Mouse (Mus musculus): ENCODE results near the gene Abcb8.
"Not testable (repeated sequence)": the region's sequence is repeated elsewhere in the genome, so short reads cannot be mapped to it uniquely, and the experiment has no call there.

The Abcb8 gene

DNA sequence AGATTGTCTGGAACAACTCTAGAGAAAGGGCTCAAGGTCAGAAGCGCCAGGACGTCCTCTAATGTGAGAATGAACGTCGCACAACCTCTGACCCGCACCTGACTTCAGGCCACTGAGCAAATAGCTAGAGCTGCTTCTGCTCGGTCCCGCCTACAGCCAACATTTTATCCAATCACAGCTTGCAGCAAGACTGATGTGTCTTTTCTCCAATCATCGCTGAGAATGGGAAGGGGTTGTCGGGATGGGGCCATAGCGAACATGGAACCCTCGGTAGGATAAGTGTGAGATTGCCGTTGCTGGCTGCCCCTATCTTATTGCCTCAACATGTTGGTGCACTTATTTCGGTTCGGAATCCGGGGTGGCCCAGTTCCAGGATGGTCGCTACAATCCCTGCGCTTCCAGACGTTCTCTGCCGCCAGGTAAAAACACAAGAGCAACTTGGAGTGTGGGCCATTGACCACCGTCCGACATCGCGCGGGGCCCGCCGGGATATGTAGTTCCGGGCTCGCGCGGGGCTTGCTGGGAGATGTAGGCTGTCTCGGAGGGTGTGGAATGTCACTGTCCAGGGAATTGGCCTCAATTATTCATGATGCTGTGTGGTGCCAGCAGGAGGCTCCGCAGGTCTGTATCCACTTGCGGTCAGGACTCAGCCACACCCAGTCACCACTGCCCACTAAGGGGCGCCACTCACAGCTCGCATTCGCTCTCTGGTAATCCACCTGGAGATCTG, 867 bp downstream of the Abcb8 start:
- in situ Hi-C loops (cut with MseI, MboI), result no loop called here

DNA sequence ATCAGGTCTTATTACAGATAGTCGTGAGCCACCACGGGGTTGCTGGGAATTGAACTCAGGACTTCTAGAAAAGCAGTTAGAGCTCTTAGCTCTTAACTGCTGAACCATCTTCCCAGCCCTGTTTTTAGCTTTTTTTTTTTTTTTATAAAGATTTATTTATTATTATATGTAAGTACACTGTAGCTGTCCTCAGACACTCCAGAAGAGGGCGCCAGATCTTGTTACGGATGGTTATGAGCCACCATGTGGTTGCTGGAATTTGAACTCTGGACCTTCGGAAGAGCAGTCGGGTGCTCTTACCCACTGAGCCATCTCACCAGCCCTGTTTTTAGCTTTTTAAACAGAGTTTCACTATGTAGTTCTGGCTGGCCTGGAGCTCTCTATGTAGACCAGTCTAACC, 2.8 kb downstream of the Abcb8 start:
- in situ Hi-C loops (cut with MseI, MboI), result not testable (repeated sequence)

DNA sequence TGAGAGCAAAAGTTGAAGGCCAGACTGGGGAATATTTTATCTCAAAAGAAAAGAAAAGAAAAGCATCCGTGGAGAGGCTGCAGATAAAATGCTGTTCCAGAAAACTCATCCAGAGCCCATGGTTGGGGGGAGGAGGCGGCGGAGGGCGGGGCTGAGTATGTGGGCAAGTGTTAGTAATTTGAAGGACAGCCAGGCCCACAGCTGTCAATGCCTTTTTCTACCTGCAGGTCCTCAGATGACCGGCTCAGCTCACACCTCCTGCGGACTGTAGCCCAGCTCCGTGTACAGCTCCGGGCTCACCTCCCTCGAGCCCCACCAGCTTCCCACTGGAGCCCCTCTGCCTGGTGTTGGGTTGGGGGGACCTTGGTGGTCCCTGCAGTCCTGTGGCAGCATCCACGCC, 6.2 kb downstream of the Abcb8 start:
- in situ Hi-C loops (cut with MseI, MboI), result no loop called here

DNA sequence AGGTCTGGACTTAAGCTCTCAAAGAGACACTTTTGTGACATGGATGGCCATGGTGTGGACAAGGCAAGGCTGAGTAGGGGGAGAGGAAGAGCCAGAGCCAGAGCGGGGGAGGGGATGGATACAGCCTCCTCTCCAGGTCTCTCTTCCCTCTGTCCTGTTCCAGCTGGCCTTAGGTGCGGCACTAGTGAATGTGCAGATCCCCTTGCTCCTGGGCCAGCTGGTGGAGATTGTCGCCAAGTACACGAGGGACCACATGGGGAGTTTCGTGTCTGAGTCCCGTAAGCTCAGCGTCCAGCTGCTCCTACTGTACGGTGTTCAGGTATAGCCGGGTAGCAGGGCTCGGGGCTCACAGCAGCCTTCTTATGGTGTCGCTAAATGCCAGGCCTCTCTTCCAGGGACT, 6.9 kb downstream of the Abcb8 start:
- in situ Hi-C loops (cut with MseI, MboI), result no loop called here

DNA sequence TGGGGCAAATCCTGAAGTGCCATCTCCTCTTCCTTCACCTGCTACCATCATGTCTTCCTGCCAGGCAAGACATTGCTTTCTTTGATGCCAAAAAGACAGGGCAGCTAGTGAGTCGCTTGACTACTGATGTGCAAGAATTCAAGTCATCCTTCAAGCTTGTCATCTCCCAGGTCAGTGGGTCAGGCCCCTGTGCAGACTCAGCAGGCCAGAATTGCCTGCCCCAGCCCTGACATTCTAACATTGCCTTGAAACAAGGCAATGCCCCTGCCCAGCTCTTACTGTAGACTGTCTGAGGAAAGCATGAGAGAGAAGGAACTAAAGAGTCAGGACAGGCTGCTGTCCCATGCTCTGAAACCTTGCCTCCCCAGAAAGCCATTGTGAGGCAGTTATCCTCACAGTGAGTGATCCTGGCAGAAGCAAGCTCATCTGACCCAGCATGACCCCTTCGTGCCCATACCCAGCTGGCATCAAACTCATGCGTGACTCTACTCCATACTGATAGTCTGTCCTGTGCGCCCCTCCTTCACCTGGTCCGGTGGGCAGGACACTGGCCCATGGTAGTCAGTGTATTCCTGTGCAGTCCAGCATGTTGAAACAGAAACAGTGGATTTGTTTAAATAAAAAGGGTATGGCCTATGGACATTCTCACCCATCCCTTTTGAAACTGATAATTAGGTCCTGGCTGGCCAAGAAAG, 7.6 kb downstream of the Abcb8 start:
- in situ Hi-C loops (cut with MseI, MboI), result no loop called here

DNA sequence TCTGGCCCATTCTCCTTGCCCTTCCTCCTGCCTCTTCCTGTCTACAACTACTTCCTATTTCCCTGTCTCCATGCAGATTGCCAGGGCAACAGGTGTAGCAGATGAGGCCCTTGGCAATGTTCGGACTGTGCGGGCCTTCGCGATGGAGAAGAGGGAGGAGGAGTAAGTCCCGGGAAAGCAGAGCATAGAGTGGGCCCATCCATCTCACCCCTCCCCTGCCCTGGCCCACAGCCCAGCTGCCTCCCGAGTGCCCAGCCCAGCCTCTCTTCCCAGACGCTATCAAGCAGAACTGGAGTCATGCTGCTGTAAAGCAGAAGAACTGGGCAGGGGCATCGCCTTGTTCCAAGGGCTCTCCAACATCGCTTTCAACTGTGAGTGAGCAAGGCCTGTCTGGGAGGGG, 8.5 kb downstream of the Abcb8 start:
- in situ Hi-C loops (cut with MseI, MboI), result no loop called here

DNA sequence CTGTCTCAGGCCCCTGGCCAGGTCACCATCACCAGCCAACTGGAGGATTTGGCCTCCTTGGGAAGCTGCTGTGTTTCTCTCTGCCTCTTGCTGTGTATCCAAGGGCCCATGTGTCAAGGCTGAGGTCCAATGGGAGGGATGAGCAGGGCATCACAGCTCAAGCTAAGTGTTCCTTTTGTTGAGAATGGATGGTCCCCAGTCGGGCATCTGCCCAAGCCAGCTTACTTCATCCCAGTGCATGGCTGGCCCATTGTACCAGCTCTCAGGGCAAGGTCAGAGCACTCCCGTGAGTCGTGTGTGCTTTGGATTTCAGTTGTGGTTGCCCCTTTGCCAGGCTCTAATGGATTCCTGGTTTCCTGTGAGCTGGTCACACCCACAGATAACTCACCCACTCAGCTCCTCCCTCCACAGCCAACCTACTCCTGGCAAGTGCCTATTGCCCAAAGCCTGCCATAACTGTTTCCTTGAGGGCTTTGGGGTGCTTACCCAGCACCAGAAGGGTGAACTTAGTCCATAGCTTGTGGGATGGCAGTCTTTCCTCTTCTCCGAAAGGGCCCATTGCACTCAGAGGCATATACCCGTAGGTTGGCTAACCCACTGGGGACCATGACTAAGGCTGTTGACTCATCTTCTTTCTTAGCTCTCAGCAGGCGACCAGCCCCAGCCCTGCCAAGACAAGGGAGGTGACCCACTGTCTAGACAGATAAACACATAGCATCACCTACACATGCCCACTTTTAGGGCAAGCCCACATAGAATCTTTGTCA, 11.3 kb downstream of the Abcb8 start:
- in situ Hi-C loops (cut with MseI, MboI), result no loop called here

DNA sequence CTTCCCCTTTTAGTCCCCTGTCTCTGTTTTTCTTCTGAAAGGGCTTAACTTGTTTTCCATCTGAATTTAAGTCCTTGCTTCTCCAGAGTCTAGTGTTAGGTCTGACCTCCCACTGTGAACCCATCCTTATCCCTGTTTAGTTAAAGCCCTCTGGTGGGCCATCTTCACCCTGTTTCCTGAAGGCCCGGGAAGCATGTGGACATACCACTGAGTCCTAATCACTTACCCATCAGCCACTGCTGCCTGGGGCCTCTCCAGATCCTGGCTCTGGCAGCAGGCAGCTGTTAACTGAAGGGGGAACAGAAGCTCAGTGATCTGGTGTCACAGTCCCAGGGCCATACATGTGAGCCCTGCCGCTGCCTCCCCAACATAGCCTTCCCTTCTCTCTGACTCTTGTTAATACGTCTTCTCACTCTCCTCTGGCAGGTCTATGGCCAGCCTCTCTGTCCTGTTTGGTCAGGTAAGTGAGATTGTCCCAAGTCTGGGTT, 12.0 kb downstream of the Abcb8 start:
- in situ Hi-C loops (cut with MseI, MboI), result no loop called here

DNA sequence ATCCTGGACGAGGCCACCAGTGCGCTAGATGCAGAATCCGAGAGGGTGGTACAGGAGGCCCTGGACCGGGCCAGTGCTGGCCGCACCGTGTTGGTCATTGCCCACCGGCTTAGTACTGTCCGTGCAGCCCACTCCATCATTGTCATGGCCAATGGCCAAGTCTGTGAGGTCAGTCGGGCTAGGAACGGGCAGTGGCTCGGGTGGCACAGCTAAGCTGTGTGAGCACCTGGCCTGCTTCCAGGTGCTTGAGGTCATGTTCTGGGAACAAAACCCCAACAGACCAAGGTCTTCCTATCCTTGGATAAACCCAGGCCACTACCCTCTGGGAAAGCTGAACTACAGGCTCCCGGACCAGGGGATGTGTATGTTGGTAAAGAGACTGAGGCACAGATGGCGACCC, 15.2 kb downstream of the Abcb8 start:
- in situ Hi-C loops (cut with MseI, MboI), result no loop called here

DNA sequence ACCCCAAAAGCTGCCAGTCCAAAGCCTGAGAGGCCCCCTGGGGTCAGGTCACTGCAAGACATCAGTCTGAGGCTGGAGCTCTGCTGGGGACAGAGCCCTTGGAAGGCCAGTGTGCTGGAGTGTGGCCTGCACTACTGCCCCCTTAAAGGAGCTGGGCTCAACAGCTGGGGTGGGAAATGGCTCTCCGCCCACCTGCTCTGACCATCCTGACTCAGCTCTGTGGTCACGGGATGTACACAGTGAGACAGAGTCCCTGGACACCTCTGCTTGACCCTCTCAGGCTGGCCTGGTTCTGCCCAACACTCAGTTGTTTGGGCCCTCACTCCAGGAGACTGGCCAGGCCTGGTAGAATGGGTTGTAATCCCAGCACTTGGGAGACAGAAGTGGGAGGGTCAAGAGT, 16.0 kb downstream of the Abcb8 start:
- in situ Hi-C loops (cut with MseI, MboI), result no loop called here

DNA sequence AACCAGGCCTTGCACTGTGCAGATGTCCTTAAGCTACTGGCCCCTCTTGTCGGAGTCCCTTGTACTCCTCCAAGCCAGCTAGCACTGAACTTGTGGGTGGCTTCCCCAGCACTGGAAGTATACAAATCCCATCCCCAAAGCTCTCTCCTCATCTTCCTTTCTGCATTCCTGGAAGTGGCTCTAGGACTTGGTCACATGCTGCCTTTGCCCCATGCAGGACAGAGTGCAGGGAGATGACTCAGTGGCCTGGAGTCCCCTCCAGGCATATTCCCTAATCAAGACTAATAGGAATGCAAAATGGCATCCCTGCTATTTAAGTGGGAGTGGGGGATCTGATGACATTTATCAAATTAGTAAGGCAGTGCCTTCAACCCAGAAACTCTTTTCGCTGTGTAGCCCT, 18.6 kb downstream of the Abcb8 start:
- in situ Hi-C loops (cut with MseI, MboI), result no loop called here

DNA sequence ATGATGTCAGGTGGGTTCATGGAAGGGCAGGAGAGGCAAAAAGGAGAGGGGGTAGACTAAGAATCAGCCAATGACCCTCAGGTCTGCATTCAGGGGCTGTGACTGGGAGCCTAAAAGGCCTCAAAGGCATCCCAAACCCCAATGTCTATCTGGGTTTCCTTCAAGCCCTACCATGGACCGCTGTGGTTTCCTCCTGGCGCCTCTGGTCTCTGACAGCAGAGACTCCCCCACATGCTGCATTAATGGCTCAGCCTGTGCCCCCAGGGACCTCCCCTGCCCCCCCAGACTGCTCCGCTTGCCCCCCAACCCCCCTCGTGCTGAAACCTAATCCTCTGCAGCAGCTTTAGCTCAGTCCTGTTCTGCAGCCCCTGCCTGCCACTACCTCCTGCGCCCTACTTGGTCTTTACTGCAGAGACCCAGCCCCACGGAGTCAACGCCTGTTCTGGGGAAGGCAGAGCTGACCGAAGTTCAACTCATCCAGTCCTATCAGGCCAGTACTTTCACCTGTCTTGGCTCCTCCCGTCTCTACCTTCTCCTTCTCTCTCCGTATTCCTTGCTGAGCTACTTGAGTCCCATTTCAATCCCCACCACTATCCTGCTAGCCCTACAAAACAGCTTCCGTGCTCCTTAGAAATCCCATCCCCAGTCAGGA, 19.7 kb downstream of the Abcb8 start, which contains the start of gene Asic3:
TSS of gene Asic3 (plus strand) at position 351 of the 652 bp plus-strand sequence.
- in situ Hi-C loops (cut with MseI, MboI), result no loop called here

DNA sequence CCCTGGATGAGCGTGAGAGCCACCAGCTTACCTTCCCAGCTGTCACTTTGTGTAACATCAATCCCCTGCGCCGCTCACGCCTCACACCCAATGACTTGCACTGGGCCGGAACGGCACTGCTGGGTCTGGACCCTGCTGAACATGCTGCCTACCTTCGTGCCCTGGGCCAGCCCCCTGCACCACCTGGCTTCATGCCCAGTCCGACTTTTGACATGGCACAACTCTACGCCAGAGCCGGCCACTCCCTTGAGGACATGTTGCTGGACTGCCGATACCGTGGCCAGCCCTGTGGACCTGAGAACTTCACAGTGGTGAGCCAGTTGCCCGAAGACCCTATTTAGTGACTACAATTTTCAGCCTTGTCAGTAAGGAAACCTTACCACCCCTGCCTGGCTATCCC, 20.5 kb downstream of the Abcb8 start:
- in situ Hi-C loops (cut with MseI, MboI), result no loop called here

DNA sequence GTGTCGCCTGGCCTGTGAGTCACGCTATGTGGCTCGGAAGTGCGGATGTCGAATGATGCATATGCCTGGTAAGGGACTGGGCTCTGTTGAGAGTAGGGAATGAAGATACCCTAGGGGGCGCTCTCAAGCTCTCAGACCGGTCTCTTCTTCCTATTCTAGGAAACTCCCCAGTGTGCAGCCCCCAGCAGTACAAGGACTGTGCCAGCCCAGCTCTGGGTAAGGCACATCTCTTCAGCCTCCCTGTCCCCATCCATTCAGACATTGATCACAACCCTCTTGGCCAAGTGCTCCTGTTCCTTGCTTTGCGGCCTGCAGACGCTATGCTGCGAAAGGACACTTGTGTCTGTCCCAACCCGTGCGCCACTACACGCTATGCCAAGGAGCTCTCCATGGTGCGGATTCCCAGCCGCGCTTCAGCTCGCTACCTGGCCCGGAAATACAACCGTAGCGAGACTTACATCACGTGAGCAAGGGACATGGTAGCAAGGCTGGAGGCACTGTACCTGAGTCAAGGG, 22.8 kb downstream of the Abcb8 start:
- in situ Hi-C loops (cut with MseI, MboI), result no loop called here

DNA sequence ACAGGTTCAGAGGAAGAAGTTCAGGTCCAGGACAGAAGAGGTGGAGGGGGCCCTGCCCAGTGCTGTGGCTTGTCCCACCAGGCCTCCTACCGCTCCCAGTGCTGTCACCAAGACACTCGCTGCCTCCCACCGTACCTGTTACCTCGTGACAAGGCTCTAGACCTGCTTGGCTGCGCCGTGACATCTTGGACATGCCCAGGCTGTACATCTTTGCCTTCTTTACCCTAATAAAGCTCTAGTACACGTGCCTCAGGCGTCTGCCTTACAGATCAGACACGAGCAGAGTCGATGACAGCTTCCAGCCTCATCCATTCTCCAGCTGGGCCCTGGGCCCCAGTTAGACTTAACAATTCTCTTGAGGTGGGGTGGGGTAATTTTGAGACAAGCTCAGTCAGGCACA, 24.1 kb downstream of the Abcb8 start:
- in situ Hi-C loops (cut with MseI, MboI), result no loop called here

DNA sequence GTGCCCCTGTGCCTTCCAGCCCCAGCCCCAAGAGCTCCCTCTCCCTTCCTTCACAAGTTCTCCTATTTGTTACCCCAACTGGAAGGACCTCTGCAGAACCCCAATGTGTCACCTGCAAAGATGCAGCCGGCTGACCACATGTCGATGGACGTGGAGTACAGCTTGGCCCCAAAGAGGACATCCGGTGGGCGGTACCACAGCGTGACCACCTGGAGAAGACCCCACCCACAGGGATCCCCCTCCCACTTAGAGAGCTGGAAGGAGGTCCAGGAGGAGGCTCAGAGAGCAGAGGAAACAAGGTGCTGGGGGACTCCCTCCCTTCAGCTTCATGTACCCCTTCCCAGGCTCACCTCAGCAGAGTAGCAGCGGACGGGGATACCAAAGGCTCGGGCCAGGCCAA, 26.9 kb downstream of the Abcb8 start:
- in situ Hi-C loops (cut with MseI, MboI), result no loop called here

DNA sequence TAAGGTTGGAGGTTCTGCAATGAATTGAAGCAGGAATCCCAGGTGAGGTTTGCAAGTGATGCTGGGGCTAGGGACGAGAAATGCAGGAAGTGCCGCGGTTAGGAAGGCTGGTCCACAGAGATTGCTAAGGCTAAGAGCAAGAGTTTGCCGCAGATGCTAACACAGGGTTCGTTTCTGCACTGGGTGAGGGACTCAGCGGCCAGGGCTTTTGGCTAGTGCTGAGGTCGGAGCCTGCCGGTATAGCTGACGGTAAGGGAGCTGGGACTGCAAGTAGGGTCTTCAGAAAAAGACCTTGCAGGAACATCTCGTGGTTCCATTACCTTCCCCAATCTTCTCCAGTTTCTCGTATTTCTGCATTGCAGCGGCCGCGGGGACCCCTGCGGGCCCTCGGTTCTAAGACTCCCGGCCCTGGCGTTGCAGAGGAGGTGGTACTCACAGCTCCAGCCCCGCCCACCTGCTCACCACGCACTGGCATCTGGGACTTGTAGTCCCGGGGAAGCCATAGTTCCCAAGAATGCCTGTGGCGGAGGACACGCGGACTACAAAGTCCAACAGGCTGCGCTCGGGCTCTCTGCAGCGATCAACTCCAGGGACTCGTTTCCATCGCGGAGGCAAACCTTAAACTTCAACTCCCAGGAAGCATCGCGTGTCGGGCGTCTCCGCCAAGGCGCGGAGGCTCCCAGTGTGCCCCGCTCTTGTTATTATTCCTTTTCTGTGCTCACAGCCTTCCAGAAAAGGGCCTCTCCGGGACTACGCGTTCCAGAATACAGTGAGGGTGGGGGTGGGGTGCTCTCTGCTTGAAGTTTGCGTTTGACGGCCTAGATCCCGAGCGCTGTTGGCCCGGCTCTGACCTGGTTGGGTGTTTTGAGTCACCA, 29.9 kb downstream of the Abcb8 start, which contains the start of the genes Cdk5 and Slc4a2:
TSS of gene Cdk5 (minus strand) at position 402 of the 875 bp plus-strand sequence.
TSS of gene Slc4a2 (plus strand) at position 709 of the 875 bp plus-strand sequence.
- in situ Hi-C loops (cut with MseI, MboI), result no loop called here

DNA sequence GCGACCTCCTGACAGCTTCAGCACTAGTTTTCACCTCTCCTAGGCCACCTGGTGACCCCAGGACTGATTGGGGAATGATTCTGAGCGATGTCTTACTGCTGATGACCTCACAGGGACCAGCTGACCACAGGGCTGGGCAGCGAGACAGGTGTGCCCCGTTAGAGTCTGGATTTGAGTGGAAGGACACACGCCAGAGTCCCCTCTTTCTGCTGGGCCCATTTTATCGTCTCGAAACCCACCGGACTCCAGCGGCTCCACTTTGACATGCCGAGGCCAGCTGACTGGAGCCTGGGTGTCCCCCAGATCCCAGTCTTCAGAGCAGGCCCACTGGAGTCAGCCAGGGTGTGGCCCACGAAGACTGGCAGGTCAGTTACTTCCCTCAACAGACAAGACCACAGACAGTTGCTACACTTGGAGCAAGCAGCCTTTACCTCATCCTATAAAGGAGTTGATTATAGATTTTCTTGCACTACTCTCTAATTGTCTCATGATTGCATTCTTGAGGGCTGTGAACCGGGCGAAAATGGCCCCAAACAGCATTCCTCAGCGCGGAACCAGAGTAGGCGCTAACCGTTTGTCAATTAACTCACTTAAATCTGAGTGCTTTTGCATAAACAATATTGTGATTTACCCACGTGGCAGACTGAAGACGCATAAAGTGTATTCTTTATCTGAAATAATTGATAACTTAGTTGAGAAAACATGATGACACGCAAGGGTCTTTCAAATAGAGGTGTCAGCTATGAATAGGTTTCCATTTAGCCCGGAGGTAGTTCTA, 30.7 kb downstream of the Abcb8 start:
- in situ Hi-C loops (cut with MseI, MboI), result no loop called here

DNA sequence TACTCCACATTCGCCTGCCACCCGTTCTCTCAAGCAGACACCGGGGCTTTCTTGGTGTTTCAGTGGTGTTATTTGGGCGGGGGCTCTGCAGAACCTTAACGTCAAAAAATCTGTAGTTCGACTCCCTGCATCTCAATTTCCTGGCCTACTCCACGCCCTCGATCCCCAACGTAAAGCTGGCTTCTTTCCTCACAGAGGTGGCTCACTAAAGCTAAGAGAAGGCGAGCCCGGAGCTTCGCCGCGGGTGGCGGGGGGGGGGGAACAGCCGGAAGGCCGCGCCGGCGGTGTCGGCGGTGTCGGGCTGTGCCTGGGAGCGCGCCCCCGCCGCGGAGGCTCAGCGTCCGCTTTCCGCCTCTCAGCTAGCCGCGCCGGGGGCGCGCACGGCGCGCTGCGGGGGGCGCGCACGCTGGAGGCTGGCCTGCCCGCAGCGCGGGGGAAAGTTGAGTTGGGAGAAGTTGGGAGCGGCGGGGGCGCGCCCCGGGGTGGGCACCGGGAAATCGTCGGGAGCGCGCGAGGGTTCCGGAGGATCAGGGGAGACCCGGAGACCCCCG, 31.5 kb downstream of the Abcb8 start:
- in situ Hi-C loops (cut with MseI, MboI), result no loop called here
